Mouse (Mus musculus): ENCODE measurements around the gene Pacrg.

DNA sequence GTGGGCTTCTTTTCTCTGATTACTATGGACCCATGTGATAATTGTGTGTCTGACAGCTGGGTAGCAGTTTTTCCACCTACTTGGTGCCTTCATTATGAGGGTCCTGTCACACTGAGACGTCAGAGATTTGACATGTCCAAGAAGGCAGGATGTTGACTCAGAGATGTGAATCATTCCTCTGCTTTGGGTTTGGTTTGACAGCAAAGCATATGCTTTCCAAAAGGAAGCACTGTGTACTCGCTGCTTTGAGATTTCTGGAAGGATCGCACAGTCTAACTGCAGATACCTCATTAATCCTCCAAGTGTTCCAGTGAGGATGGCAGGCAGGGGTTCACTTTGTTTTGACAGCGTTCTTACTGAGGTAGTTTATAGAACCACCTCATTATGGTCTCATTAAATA, 178.8 kb downstream of the Pacrg start:
- TF ChIP-seq CTCF (IDR thresholded peaks at IDR 0.05; ENCODE audit: control insufficient read depth, insufficient read depth, insufficient read length) (no peak), MAX (IDR thresholded peaks at IDR 0.05) (no peak), USF1 (IDR thresholded peaks at IDR 0.05; ENCODE audit: low read depth) (no peak), CEBPB (IDR thresholded peaks at IDR 0.05; ENCODE audit: low read depth) (no peak), MYOG (IDR thresholded peaks at IDR 0.05; ENCODE audit: control insufficient read depth, extremely low read depth, insufficient read length) (no peak), MYOD1 (IDR thresholded peaks at IDR 0.05; ENCODE audit: control insufficient read depth, insufficient read length, low read depth) (no peak)
